Comparison of ENCODE assay signal across 21 mouse cellular contexts in genomic region chr10:73154544-73154943, GRCm38 (mm10). TPM values are rescaled to one million over a fixed set of nuclear protein-coding genes. Genes with fewer than 3 reads are reported as not detected.
A peak's percentile ranks its signal among the peaks of the same experiment; 100 is the strongest.
DNase-seq lines count a peak whose midpoint lies in the region; ATAC-seq lines count a peak whose summit lies in the region.
"Had no signal": no experiment of that assay in that cellular context is flagged by ENCODE, and none has a peak within 500 bp of the region (broad histone marks: within the 10 kb centered on the region; RNA-seq: fewer than 3 reads in every experiment).

No protein-coding gene starts in this region.

- H3K4me2 ChIP-seq in midbrain, embryonic 15.5 days: no peak overlapping the region
- H3K4me2 ChIP-seq: limb, embryonic 13.5 days; lung, embryonic 15.5 days had no signal

- no peaks in the 10 kb centered on the region for H3K9me3 ChIP-seq in midbrain, embryonic 15.5 days
- H3K9me3 ChIP-seq: hindbrain, embryonic 10.5 days; limb, embryonic 13.5 days; lung, embryonic 15.5 days had no signal

- ATAC-seq in midbrain, embryonic 15.5 days (replicated peaks): no peak

- H3K4me3 ChIP-seq in midbrain, embryonic 15.5 days: no peak overlapping the region
- H3K4me3 ChIP-seq: hindbrain, embryonic 10.5 days; limb, embryonic 13.5 days; lung, embryonic 15.5 days had no signal

- H3K4me1 ChIP-seq in midbrain, embryonic 15.5 days: no peaks in the 10 kb centered on the region
- H3K4me1 ChIP-seq: hindbrain, embryonic 10.5 days; limb, embryonic 13.5 days; lung, embryonic 15.5 days had no signal

- WGBS in midbrain, embryonic 15.5 days: 85% methylated on average over 5 of the region's 5 CpGs

- DNase-seq in cerebellum, postnatal 10 days: peak; percentile 2 to 4
- DNase-seq in cerebellum, adult 8-10 months: no peak
- DNase-seq in layer of hippocampus, adult 11-12 months (ENCODE audit: low spot score): peak; percentile 10
- no peak for DNase-seq in layer of hippocampus, postnatal 10 days (ENCODE audit: low spot score in 2 of 2)
- DNase-seq in layer of hippocampus, adult 8-10 months (ENCODE audit: low spot score in 2 of 2): peak; percentile 10 to 15
- DNase-seq in right cerebral cortex, postnatal 10 days (ENCODE audit: low spot score in 2 of 2): peak; percentile 30 to 31
- DNase-seq in embryo, embryonic 10 days (ENCODE audit: low spot score): no peak
- DNase-seq: adrenal gland, adult 8-10 months; cerebellum, adult 11 months; cerebellum, postnatal 25 days; kidney, adult 2 months; kidney, postnatal 14 days; lung, postnatal 4 days; spleen, adult 18-20 months; thymus, adult 18-20 months had no signal

- H3K36me3 ChIP-seq in midbrain, embryonic 15.5 days (replicated peaks): no peaks in the 10 kb centered on the region
- H3K36me3 ChIP-seq: hindbrain, embryonic 10.5 days; limb, embryonic 13.5 days; lung, embryonic 15.5 days had no signal

- no peak overlapping the region for H3K27ac ChIP-seq in midbrain, embryonic 15.5 days
- H3K27ac ChIP-seq: hindbrain, embryonic 10.5 days; limb, embryonic 13.5 days; liver, embryonic 14.5 days; lung, embryonic 15.5 days had no signal

- H3K9ac ChIP-seq in midbrain, embryonic 15.5 days: no peak overlapping the region
- H3K9ac ChIP-seq: limb, embryonic 13.5 days; liver, embryonic 14.5 days; lung, embryonic 15.5 days had no signal

- no peaks in the 10 kb centered on the region for H3K27me3 ChIP-seq in midbrain, embryonic 15.5 days (replicated peaks)
- H3K27me3 ChIP-seq: limb, embryonic 13.5 days; lung, embryonic 15.5 days had no signal

RNA-seq across cellular contexts. Expression of gene Pcdh15, which starts 55.4 kb away (rescaled TPM):
- total RNA-seq in layer of hippocampus, postnatal 10 days (2021): 10 to 100 TPM; 31.8 to 40.8 TPM
- 10 to 100 TPM; 15.2 to 28.9 (median 19.3) TPM for total RNA-seq in layer of hippocampus, adult 8-10 months (2022)
- polyA plus RNA-seq in midbrain, embryonic 15.5 days (2015; fragmentation: Nextera tagmentation; extraction: Ambion mirVana): 11.8 and 13.3 TPM in 2 replicates
- total RNA-seq: neutrophil, adult 5-6 weeks had no signal

Comparison
In these comparisons a context has a peak if more than half of its experiments do, and no peak if none do; other contexts are left out.
1. DNase-seq: peak in cerebellum, postnatal 10 days (2 of 2), layer of hippocampus, adult 11-12 months (single experiment), layer of hippocampus, adult 8-10 months (2 of 2) and right cerebral cortex, postnatal 10 days (2 of 2); none in cerebellum, adult 8-10 months (single experiment), layer of hippocampus, postnatal 10 days (0 of 2) and embryo, embryonic 10 days (single experiment).